Mouse (Mus musculus) neural tube, embryonic 15.5 days (tissue): ENCODE data around the gene Slpi. TPM values are rescaled to one million over a fixed set of nuclear protein-coding genes. Genes with fewer than 3 reads are reported as not detected.

Source experiments
- ATAC-seq: fragments of 200-750 bp; cut with Nextera tagmentation; 2 replicates; pipeline ENCODE4 v1.8.0; 2017; ENCODE audit warnings: mild to moderate bottlenecking, moderate TSS enrichment, moderate library complexity; ENCODE audit not compliant: low FRiP score
- H3K27ac ChIP-seq: fragments of 300-500 bp; sonication (generic); replicated peaks from 2 replicates; pipeline ENCODE4 v1.5.1; 2015; ENCODE audit warnings: mild to moderate bottlenecking, inconsistent platforms
- H3K27me3 ChIP-seq: fragments of 300-500 bp; sonication (generic); replicated peaks from 2 replicates; pipeline ENCODE4 v1.6.1; 2015; ENCODE audit warnings: inconsistent platforms
- H3K36me3 ChIP-seq: fragments of 300-500 bp; sonication (generic); 2 replicates; pipeline ENCODE4 v1.6.1; 2015; ENCODE audit warnings: inconsistent platforms
- H3K4me1 ChIP-seq: fragments of 300-500 bp; sonication (generic); 2 replicates; pipeline ENCODE4 v1.6.1; 2015; ENCODE audit warnings: inconsistent platforms
- H3K4me2 ChIP-seq: fragments of 300-500 bp; sonication (generic); 2 replicates; pipeline ENCODE4 v1.6.1; 2015; ENCODE audit warnings: inconsistent platforms, mild to moderate bottlenecking, moderate library complexity
- H3K4me3 ChIP-seq: fragments of 300-500 bp; sonication (generic); replicated peaks from 2 replicates; pipeline ENCODE4 v1.5.1; 2015; ENCODE audit warnings: mild to moderate bottlenecking, inconsistent platforms
- H3K9ac ChIP-seq: fragments of 300-500 bp; sonication (generic); replicated peaks from 2 replicates; pipeline ENCODE4 v1.6.1; 2015; ENCODE audit warnings: mild to moderate bottlenecking, inconsistent platforms
- H3K9me3 ChIP-seq: fragments of 300-500 bp; sonication (generic); replicated peaks from 2 replicates; pipeline ENCODE4 v1.6.1; 2016; ENCODE audit warnings: inconsistent platforms
- WGBS: fragments of 180-500 bp; shearing (Covaris S2); methylation state at CpG from one replicate; pipeline ENCODE4 v1.1.7; 2015; ENCODE audit warnings: mixed read lengths; 5-methylcytosine and 5-hydroxymethylcytosine counted together
- polyA plus RNA-seq: library from polyadenylated mRNA; unstranded; fragments of >200 nt; fragmentation: Nextera tagmentation; extraction: Ambion mirVana; gene quantifications from 2 replicates; pipeline ENCODE4 v1.2.1, GENCODE M21; 2015

Gene Slpi
- polyA plus RNA-seq, 1 experiment from 2014 or later, result 0.36 TPM

GRCm38 (mm10) chr2:164430697-164431096 lies 41.8 kb upstream of the Slpi start:
- 18% methylated on average over 7 of the region's 7 CpGs for WGBS
- H3K27me3 ChIP-seq, result no peaks in the 10 kb centered on the region
- no peak for ATAC-seq
- H3K4me1 ChIP-seq, result peaks cover 2% of the 10 kb centered on the region; the same call in 1 of the 2 replicates
- no peak overlapping the region for H3K4me3 ChIP-seq
- H3K36me3 ChIP-seq, result no peaks in the 10 kb centered on the region
- no peak overlapping the region for H3K27ac ChIP-seq
- H3K9me3 ChIP-seq, result no peaks in the 10 kb centered on the region
- no peak overlapping the region for H3K9ac ChIP-seq
- H3K4me2 ChIP-seq, result no peak overlapping the region

- Histone ChIP-seq H3K9ac (no peak overlapping the region), H3K4me3 (no peak overlapping the region), H3K4me1 (peaks cover 2% of the 10 kb centered on the region; the same call in 1 of the 2 replicates), H3K27ac (no peak overlapping the region), H3K36me3 (no peaks in the 10 kb centered on the region), H3K27me3 (no peaks in the 10 kb centered on the region), H3K4me2 (no peak overlapping the region), H3K9me3 (no peaks in the 10 kb centered on the region)
- WGBS, result 43% methylated on average over 15 of the region's 15 CpGs
- no peak for ATAC-seq
Observed at GRCm38 (mm10) chr2:164429881-164430615, 41.2 kb upstream of the Slpi start.

GRCm38 (mm10) chr2:164428451-164428850 lies 39.6 kb upstream of the Slpi start:
- H3K4me2 ChIP-seq, result no peak overlapping the region
- H3K4me3 ChIP-seq, result no peak overlapping the region
- 28% methylated on average over 5 of the region's 5 CpGs for WGBS
- no peak overlapping the region for H3K27ac ChIP-seq
- H3K9ac ChIP-seq, result no peak overlapping the region
- H3K36me3 ChIP-seq, result no peaks in the 10 kb centered on the region
- H3K27me3 ChIP-seq, result no peaks in the 10 kb centered on the region
- no peak for ATAC-seq
- peaks cover 2% of the 10 kb centered on the region; the same call in 1 of the 2 replicates for H3K4me1 ChIP-seq
- no peaks in the 10 kb centered on the region for H3K9me3 ChIP-seq

GRCm38 (mm10) chr2:164426952-164427351 lies 38.1 kb upstream of the Slpi start:
- ATAC-seq, result no peak
- Histone ChIP-seq H3K9ac (no peak overlapping the region), H3K4me2 (no peak overlapping the region), H3K4me1 (0 out of 2 replicates have a peak, but pooled peaks cover 2% of the 10 kb centered on the region), H3K9me3 (no peaks in the 10 kb centered on the region), H3K27me3 (no peaks in the 10 kb centered on the region), H3K4me3 (no peak overlapping the region), H3K27ac (no peak overlapping the region), H3K36me3 (no peaks in the 10 kb centered on the region)
- 91% methylated on average over 5 of the region's 5 CpGs for WGBS

GRCm38 (mm10) chr2:164426121-164426520 lies 37.2 kb upstream of the Slpi start:
- Histone ChIP-seq H3K9me3 (no peaks in the 10 kb centered on the region), H3K27me3 (no peaks in the 10 kb centered on the region), H3K4me1 (no peaks in the 10 kb centered on the region), H3K27ac (no peak overlapping the region), H3K9ac (no peak overlapping the region), H3K4me3 (no peak overlapping the region), H3K36me3 (no peaks in the 10 kb centered on the region), H3K4me2 (no peak overlapping the region)
- 28% methylated on average over 12 of the region's 12 CpGs for WGBS
- ATAC-seq, result no peak

GRCm38 (mm10) chr2:164425401-164425800 lies 36.5 kb upstream of the Slpi start:
- Histone ChIP-seq H3K4me2 (no peak overlapping the region), H3K27ac (no peak overlapping the region), H3K36me3 (no peaks in the 10 kb centered on the region), H3K4me3 (no peak overlapping the region), H3K9me3 (no peaks in the 10 kb centered on the region), H3K27me3 (no peaks in the 10 kb centered on the region), H3K4me1 (no peaks in the 10 kb centered on the region), H3K9ac (no peak overlapping the region)
- no peak for ATAC-seq
- 86% methylated on average over 5 of the region's 5 CpGs for WGBS

GRCm38 (mm10) chr2:164424406-164424805 lies 35.5 kb upstream of the Slpi start:
- Histone ChIP-seq H3K9ac (no peak overlapping the region), H3K4me1 (no peaks in the 10 kb centered on the region), H3K9me3 (no peaks in the 10 kb centered on the region), H3K4me3 (no peak overlapping the region), H3K4me2 (no peak overlapping the region), H3K27me3 (no peaks in the 10 kb centered on the region), H3K27ac (no peak overlapping the region), H3K36me3 (no peaks in the 10 kb centered on the region)
- no peak for ATAC-seq
- 86% methylated on average over 8 of the region's 8 CpGs for WGBS

GRCm38 (mm10) chr2:164423464-164423863 lies 34.6 kb upstream of the Slpi start:
- Histone ChIP-seq H3K9me3 (no peaks in the 10 kb centered on the region), H3K4me1 (no peaks in the 10 kb centered on the region), H3K4me3 (no peak overlapping the region), H3K27ac (no peak overlapping the region), H3K9ac (no peak overlapping the region), H3K36me3 (no peaks in the 10 kb centered on the region), H3K4me2 (no peak overlapping the region), H3K27me3 (no peaks in the 10 kb centered on the region)
- WGBS, result 88% methylated on average over 11 of the region's 11 CpGs
- ATAC-seq, result no peak

GRCm38 (mm10) chr2:164422675-164423393 lies 33.9 kb upstream of the Slpi start:
- no peak overlapping the region for H3K4me3 ChIP-seq
- no peak overlapping the region for H3K4me2 ChIP-seq
- no peak overlapping the region for H3K27ac ChIP-seq
- WGBS, result 91% methylated on average over 15 of the region's 15 CpGs
- no peaks in the 10 kb centered on the region for H3K36me3 ChIP-seq
- no peaks in the 10 kb centered on the region for H3K4me1 ChIP-seq
- no peaks in the 10 kb centered on the region for H3K9me3 ChIP-seq
- no peak overlapping the region for H3K9ac ChIP-seq
- H3K27me3 ChIP-seq, result no peaks in the 10 kb centered on the region
- no peak for ATAC-seq

GRCm38 (mm10) chr2:164421979-164422378 lies 33.1 kb upstream of the Slpi start:
- WGBS, result 94% methylated on average over 8 of the region's 8 CpGs

GRCm38 (mm10) chr2:164421306-164421705 lies 32.4 kb upstream of the Slpi start:
- Histone ChIP-seq H3K9me3 (no peaks in the 10 kb centered on the region), H3K36me3 (no peaks in the 10 kb centered on the region), H3K4me3 (no peak overlapping the region), H3K4me2 (no peak overlapping the region), H3K27me3 (no peaks in the 10 kb centered on the region), H3K4me1 (no peaks in the 10 kb centered on the region), H3K9ac (no peak overlapping the region), H3K27ac (no peak overlapping the region)
- ATAC-seq, result no peak
- 88% methylated on average over 7 of the region's 7 CpGs for WGBS

More at GRCm38 (mm10) chr2:164421979-164422378, 33.1 kb upstream of the Slpi start:
- no peaks in the 10 kb centered on the region for H3K27me3 ChIP-seq
- no peak overlapping the region for H3K4me2 ChIP-seq
- ATAC-seq, result no peak
- no peaks in the 10 kb centered on the region for H3K9me3 ChIP-seq
- H3K9ac ChIP-seq, result no peak overlapping the region
- no peak overlapping the region for H3K27ac ChIP-seq
- no peaks in the 10 kb centered on the region for H3K36me3 ChIP-seq
- H3K4me1 ChIP-seq, result no peaks in the 10 kb centered on the region
- no peak overlapping the region for H3K4me3 ChIP-seq

GRCm38 (mm10) chr2:164419489-164419888 lies 30.6 kb upstream of the Slpi start:
- H3K27me3 ChIP-seq, result peaks cover under 1% of the 10 kb centered on the region; the same call in 1 of the 2 replicates
- no peak overlapping the region for H3K9ac ChIP-seq
- no peaks in the 10 kb centered on the region for H3K9me3 ChIP-seq
- 2% methylated on average over 3 of the region's 3 CpGs for WGBS
- no peaks in the 10 kb centered on the region for H3K36me3 ChIP-seq
- no peak for ATAC-seq
- no peaks in the 10 kb centered on the region for H3K4me1 ChIP-seq
- H3K4me3 ChIP-seq, result no peak overlapping the region
- no peak overlapping the region for H3K4me2 ChIP-seq
- no peak overlapping the region for H3K27ac ChIP-seq
